Mouse (Mus musculus) B cell, adult 67 days (primary cell): ENCODE results near the gene Dusp13. TPM values are rescaled to one million over a fixed set of nuclear protein-coding genes. Genes with fewer than 3 reads are reported as not detected.

ENCODE experiments used
- total RNA-seq, 2 experiments: library from RNA; stranded (reverse); gene quantifications; 4 replicates each; pipeline ENCODE4 v1.2.4; 2023

Dusp13 gene
- total RNA-seq: not detected

DNA sequence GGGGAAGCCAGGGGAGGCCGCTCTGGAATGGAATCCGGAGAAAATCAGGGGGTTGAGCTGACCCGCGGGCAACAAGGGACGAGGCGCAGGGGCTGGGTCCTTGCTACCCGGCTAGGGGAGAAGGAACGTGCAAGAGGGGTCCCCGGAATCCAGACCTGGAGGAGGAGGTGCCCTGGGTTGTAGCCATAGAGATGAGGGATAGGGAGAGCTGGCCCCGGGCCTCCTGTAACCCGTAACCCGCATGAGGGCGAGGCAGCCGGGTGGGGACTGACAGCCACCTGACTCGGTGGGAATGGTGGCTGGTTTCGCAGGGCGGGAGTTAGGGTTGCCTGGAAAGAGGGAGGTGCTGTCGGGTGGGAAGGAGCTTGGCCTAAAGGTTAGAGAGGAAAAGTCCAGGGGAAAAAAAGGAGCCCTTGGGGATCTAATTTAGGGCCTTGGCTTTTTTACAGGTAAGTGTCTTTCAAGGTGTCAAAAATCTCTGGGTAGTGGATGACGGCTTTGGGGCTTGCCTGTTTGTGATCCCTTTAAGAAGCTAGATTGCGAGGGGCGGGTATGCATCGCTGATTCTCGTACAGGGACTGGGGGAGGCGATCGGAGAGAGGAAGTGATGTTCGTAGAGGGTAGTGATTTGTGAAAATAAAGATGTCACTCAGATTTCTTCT is at the start of gene Dusp13:
TSS of gene Dusp13 (minus strand) at position 301 of the 662 bp plus-strand sequence.

DNA sequence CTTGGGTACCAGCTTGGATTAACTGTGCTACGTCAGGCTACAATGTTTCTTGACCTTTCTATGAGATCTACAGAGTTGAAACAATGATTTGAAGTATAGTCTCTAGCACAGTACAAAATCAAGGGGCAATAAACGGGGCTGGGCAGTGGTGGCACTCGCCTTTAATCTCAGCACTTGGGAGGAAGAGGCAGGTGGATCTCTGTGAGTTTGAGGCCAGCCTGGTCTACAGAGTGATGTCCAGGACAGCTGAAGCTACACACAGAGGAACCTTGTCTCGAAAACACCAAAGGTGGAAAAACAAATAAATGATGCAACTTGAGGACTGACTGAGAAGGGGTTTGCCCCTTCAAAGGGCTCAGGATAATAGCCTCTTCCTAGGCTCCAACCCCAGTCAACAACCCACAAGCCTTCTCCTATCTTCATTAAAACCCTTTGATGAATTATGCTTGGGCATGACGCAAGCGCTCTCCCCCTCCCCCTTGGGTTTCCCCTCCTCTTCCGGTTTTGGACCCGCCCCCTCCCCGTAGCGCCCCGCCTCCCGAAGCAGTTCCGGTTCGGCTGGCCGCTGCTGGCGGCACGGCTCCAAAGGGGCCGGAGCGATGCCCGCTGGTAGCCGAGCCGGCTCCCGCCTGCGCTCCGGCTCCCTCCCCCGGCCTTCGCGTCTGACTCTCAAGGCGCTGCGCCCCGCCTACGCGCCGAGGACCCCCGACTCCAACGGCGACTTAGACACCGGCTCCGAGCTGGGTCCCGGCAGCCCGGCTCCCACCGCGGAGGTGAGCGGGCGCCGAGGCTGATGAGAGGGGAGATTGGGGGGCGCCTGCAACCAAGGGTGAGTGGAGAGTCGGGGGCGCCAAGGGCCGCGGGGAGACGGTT is 737 bp downstream of the Dusp13 start, which contains the start of gene Samd8:
TSS of gene Samd8 (plus strand) at position 524 of the 873 bp plus-strand sequence.

DNA sequence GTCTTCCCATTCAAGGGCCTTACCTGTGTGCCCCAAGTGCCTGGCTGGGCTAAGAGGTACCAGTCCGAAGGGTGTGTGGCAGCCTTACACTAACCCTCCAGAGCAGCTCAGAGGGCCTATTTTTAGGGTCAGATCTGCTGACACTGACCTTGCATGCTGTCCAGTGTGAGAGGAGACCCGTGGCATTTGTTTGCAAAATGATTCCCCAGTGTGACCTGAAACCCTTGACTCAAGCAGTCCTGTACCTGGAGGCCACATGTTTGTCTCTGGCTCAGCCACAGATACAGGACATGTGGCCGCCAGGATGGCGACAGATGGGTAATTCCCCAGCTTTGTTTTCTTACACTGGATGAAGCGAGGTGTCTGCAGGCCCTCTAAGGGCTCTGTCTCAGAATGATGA is 36.5 kb downstream of the Dusp13 start, which contains the start of gene Dupd1:
TSS of gene Dupd1 (minus strand) at position 91 of the 400 bp plus-strand sequence.

Other genes with a start within 250 kb of the Dusp13 start
- not detected for gene Dupd1, start 36.6 kb downstream of the Dusp13 start, total RNA-seq
- gene Samd8, start 650 bp downstream of the Dusp13 start, total RNA-seq: 10 to 100 TPM; 23.9 to 27.5 TPM
- 100 to 1,000 TPM; 142 to 156 TPM for gene Vdac2, start 74.1 kb upstream of the Dusp13 start, total RNA-seq
- 1 to 10 TPM; 6.6 to 9.9 TPM for gene Comtd1, start 97.8 kb upstream of the Dusp13 start, total RNA-seq
- gene Zfp503, start 238.4 kb upstream of the Dusp13 start, total RNA-seq: under 1 TPM; 0.71 to 0.93 TPM